10 mouse cellular contexts compared by ENCODE assay signal in genomic region chr15:89241025-89241424, GRCm38 (mm10). TPM values are rescaled to one million over a fixed set of nuclear protein-coding genes. Genes with fewer than 3 reads are reported as not detected.
A peak's percentile ranks its signal among the peaks of the same experiment; 100 is the strongest.
DNase-seq lines count a peak whose midpoint lies in the region; ATAC-seq lines count a peak whose summit lies in the region.
"Had no signal": no experiment of that assay in that cellular context is flagged by ENCODE, and none has a peak within 500 bp of the region (broad histone marks: within the 10 kb centered on the region; RNA-seq: fewer than 3 reads in every experiment).

No protein-coding gene starts in this region.

- WGBS in kidney, embryonic 15.5 days, result 76% methylated on average over 2 of the region's 2 CpGs

- H3K4me2 ChIP-seq in kidney, embryonic 15.5 days, result no peak overlapping the region

- intact Hi-C loops in gastrocnemius, postnatal 36 days (cut with DNase I), result no loop called here

- no peaks in the 10 kb centered on the region for H3K4me1 ChIP-seq in kidney, embryonic 15.5 days

- H3K36me3 ChIP-seq in kidney, embryonic 15.5 days, result peaks cover 19% of the 10 kb centered on the region

- H3K4me3 ChIP-seq in kidney, embryonic 15.5 days (replicated peaks), result no peak overlapping the region

- H3K27me3 ChIP-seq in kidney, embryonic 15.5 days, result no peaks in the 10 kb centered on the region

- no peak overlapping the region for H3K27ac ChIP-seq in kidney, embryonic 15.5 days

- ATAC-seq in kidney, embryonic 15.5 days (replicated peaks; ENCODE audit: low FRiP score), result no peak

- H3K9me3 ChIP-seq in kidney, embryonic 15.5 days (replicated peaks), result no peaks in the 10 kb centered on the region

- peak; percentile 18 for DNase-seq in embryo, embryonic 10 days (ENCODE audit: low spot score)
- no peak for DNase-seq in embryo, embryonic 11 days
- DNase-seq in kidney, postnatal 36 days, result peak; percentile 13 to 32
- DNase-seq in 3T3-L1 (ENCODE audit: low read depth, low spot score) (peak; percentile 36), ZHBTc4 (ENCODE audit: low read depth, low spot score) (peak; percentile 7)
- no peak for DNase-seq in c-Kit-positive CD71-positive TER-119-positive erythroid progenitor cells, embryonic 14.5 days (ENCODE audit: low spot score)
- DNase-seq in gastrocnemius, postnatal 36 days, result no peak
- DNase-seq: heart, postnatal 14 days; kidney, adult 18-20 months had no signal

- no peak overlapping the region for H3K9ac ChIP-seq in kidney, embryonic 15.5 days

RNA-seq across cellular contexts. Expression of gene Ppp6r2, which starts 29.7 kb away (rescaled TPM):
- 22.7 and 26.9 TPM in 2 replicates for polyA plus RNA-seq in kidney, embryonic 15.5 days (2015; fragmentation: Nextera tagmentation; extraction: Ambion mirVana)
- total RNA-seq in gastrocnemius, postnatal 36 days (2021), result 10 to 100 TPM; 81.0 to 85.9 TPM

RNA-seq across cellular contexts. Expression of gene Dennd6b, which starts 44.7 kb away (rescaled TPM):
- polyA plus RNA-seq in kidney, embryonic 15.5 days (2015; fragmentation: Nextera tagmentation; extraction: Ambion mirVana), result 17.0 and 19.2 TPM in 2 replicates
- 1 to 10 TPM; 7.6 to 9.0 TPM for total RNA-seq in gastrocnemius, postnatal 36 days (2021)

Comparison
In these comparisons a context has a peak if more than half of its experiments do, and no peak if none do; other contexts are left out.
1. DNase-seq: peak in embryo, embryonic 10 days (single experiment), kidney, postnatal 36 days (2 of 2), 3T3-L1 (single experiment) and ZHBTc4 (single experiment); none in embryo, embryonic 11 days (single experiment), c-Kit-positive CD71-positive TER-119-positive erythroid progenitor cells, embryonic 14.5 days (single experiment) and gastrocnemius, postnatal 36 days (0 of 2).